Mouse (Mus musculus) cerebellum, adult 11 months (tissue): ENCODE measurements around the gene Fubp1.
"Not testable (repeated sequence)": the region's sequence is repeated elsewhere in the genome, so short reads cannot be mapped to it uniquely, and the experiment has no call there.

Source experiments
- DNase-seq: peaks from one replicate; pipeline ENCODE4 v3.0.0; 2022

Gene Fubp1

GRCm38 (mm10) chr3:152193635-152194097 is 16.6 kb upstream of the Fubp1 start:
- DNase-seq, result peak; percentile 72

GRCm38 (mm10) chr3:152197246-152197645 is 13.0 kb upstream of the Fubp1 start:
- not testable (repeated sequence) for DNase-seq

DNA sequence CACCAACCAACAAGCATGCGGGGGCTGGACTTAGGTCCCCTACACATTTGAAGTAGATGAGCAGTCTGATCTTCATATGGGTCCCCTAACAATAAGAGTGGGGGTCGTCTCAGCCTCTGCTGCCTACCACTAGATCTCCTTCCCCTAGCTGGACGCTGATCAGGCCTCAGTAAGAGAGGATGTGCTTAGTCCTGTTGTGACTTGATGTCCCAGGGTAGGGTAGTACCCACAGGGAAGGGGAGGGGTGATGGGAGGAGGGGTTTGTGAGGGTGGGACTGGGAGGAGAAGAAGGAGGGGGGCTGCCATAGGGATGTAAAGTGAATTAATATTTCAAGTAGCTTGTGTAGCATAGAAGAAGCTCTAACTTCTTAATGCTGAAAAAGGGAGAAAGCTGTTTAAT is 11.1 kb upstream of the Fubp1 start:
- DNase-seq, result no peak

DNA sequence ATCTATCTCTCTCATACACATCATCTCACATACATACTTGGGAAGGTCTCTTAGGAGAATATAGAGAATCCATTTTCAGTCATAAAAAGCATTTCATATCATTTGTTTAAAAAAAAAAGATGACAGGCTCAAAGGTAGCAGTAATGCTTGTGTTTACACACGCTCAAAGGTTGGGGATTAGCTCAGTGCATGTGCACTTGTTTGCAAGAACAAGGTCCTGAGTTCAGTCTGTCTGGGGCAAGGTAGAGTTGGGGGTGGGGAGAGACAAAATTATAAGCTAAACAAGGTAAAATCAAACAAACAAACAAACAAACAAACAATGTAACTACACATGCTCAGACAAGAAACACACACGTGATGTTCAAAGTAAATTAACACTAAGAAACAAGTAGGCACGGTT is 9.0 kb upstream of the Fubp1 start:
- DNase-seq, result no peak

- DNase-seq, result no peak
These were observed 8.6 kb upstream of the Fubp1 start for GRCm38 (mm10) chr3:152201651-152202050.

GRCm38 (mm10) chr3:152202942-152203341 is 7.3 kb upstream of the Fubp1 start:
- DNase-seq, result no peak

- no peak for DNase-seq
These were observed 6.8 kb upstream of the Fubp1 start for GRCm38 (mm10) chr3:152203411-152203810.

DNA sequence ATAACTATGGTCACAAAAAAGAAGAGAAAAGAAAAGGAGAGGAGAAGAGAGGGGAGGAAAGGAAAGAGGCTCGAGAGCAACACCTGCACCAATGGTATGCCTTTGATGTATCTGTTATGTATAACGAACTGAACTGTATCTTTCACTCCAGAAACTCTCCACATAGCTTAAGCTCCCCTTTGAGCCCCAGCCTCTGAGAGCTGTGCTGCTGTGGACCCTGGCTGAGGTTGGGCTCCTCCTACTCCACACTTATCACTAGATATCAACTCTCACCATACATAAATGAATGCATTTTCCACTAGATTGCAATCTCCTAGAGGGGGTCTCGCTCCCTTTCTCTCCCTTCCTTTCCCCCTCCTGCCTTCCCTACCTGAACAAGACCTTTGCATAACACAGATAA is 6.2 kb upstream of the Fubp1 start:
- no peak for DNase-seq

GRCm38 (mm10) chr3:152204577-152204976 is 5.6 kb upstream of the Fubp1 start:
- DNase-seq, result no peak

GRCm38 (mm10) chr3:152207156-152207555 is 3.1 kb upstream of the Fubp1 start:
- no peak for DNase-seq

DNA sequence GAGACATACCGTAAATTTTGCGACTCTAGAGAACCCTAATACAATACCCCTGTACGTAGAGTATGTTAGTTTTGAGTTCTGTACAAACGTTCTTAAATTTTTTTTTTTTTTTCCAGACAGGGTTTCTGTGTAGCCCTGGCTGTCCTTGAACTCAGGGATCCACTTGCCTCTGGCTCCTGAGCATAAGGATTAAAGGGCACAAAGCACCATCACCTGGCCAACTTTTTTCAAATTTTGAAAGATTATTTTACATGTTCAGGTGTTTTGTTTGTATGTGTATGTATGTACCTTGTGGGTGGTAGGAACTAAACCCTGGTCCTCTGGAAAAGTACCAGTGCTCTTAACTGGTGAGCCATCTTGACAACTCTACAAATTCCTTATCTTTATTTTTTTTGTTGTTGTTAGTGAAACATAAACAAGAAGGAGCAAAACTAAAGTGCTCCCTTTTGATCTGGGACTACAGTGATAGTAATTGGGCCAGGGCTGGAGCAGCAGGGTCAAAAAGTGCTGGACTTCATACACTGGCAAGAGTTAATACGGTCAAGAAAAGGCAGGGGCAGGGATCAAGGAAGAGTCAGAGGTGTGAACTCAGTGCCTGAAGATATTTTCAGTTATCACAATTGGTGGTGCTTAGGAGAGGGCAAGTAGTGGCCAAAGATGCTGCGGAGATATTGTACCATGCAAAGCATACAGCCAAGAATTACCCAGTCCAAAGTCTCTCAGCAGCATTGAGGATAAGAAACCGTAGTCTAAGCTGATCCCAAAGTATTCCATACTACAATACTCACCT is 1.9 kb upstream of the Fubp1 start:
- DNase-seq, result no peak

DNA sequence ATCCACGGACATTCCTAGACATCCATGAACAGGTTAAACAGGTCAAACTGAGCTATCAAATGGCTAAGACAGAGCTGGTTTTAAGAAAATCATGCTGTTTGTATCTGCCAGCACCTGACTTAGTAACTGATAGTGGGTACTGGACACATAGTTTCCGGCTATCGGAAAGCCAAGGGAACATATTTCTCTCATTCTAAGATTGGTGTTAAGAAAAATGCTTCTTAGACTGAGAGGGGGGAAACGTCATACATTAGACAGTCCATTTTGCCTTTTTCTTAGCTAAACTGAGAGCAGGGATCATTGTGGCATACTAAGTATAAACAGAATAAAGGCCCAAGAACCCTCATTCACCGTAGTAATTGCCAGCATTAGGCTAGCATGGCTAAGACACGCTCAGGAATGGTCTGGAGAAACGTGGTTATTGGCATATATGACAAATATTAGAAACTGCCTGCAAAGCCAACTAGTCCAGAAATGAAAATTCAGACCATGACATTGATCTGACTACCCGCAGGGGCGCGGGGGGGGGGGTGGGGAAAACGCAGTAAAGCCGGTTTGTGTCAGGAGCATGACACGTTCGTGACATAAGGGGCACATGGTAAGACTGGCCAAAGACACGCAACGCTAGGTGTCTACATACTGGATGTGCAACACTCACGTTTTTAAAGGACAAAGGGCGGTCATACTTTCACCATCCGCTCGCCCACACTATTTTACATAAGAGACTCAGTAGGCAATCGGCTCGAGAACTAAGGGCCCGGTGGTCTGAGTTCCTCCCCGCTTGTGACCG is 850 bp upstream of the Fubp1 start:
- DNase-seq, result no peak

DNA sequence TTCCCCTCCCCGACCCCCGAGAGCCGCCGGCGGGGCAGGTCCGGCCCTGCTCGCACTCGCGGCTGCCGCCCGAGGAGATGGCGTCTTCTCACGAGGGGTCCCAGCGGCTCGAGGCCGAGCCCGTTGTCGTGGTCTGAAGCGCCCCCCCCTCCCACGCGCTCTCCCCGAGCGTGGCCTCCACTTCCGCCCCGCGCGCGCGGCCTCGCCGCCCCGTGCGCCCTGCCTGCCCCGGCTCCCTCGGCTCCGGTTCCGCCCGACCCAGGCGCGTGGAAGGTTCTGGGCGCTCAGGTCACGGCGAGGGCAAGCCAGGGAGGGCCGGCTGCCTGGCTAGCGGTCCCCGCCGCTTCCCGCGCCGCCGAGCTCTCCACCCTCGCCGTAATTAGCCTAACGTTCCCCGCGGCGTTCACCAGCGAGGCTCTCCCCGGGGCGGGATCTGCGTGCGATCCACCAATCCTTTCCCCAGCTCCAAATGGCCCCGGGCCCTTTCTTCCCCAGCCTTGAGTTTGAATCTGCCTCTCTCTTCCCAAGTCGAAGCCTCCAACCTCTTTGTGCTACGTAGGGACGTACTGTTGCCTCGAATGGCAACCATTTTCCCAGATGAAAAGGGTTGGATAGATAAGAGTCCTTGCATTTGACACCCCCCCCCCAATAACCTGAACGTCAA is 638 bp downstream of the Fubp1 start:
- DNase-seq, result peak; percentile 67

- no peak for DNase-seq
These were observed 1.6 kb downstream of the Fubp1 start for GRCm38 (mm10) chr3:152211731-152212279.

DNA sequence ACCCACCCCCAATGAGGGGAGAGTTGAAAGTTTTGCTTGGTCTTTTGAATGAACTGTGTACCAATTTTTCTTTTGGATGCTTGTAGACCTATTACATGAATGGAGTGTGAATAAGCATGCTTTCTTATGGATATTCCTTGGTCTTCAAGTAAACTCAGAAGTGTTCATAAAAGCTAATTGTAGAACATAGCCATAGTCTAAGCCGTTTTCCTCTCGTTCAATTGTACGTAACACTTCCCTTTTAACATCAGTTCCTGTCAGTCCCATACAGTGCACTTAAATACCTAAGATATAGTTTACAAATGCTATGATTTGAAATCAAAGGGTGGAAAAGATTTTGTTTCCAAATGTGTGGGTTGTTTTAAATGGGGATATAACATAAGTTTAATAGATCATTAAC is 3.2 kb downstream of the Fubp1 start:
- DNase-seq, result no peak

- no peak for DNase-seq
These were observed 14.7 kb downstream of the Fubp1 start for GRCm38 (mm10) chr3:152224918-152225317.

- no peak for DNase-seq
These were observed 15.7 kb downstream of the Fubp1 start for GRCm38 (mm10) chr3:152225906-152226305.

DNA sequence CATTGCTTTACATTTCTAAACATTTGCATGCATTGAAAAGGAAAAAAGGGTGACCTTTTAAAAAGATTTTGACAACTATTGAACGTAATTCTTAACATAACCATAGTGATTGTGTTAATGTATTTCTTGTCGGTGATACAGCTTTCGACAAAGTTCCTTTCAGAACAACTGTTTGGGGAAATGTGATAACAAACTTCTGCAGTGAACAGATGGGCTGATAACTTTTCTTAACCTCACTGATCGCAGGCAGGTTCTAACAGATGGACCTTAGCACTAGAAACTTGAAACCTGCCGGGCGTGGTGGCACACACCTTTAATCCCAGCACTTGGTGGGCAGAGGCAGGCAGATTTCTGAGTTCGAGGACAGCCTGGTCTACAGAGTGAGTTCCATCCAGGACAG is 18.6 kb downstream of the Fubp1 start:
- no peak for DNase-seq

DNA sequence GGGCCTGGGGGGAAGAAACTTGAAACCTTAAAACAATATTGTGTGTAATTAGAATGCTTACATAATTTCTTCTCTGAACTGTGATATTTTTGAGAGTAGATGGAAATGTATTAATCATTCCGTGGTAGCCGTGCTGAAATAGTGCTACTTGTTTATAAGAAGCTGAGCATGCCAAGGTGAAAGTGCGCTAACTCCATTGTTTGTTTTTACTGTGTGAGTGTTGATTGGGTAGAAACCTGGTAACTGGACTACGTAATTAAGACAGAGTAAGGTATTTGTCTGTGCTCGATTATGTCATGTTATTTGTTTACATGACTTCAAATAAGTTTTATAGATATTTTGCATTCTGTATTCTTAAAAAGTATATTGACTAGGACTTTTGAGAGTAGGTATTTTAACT is 19.0 kb downstream of the Fubp1 start:
- DNase-seq, result no peak

DNA sequence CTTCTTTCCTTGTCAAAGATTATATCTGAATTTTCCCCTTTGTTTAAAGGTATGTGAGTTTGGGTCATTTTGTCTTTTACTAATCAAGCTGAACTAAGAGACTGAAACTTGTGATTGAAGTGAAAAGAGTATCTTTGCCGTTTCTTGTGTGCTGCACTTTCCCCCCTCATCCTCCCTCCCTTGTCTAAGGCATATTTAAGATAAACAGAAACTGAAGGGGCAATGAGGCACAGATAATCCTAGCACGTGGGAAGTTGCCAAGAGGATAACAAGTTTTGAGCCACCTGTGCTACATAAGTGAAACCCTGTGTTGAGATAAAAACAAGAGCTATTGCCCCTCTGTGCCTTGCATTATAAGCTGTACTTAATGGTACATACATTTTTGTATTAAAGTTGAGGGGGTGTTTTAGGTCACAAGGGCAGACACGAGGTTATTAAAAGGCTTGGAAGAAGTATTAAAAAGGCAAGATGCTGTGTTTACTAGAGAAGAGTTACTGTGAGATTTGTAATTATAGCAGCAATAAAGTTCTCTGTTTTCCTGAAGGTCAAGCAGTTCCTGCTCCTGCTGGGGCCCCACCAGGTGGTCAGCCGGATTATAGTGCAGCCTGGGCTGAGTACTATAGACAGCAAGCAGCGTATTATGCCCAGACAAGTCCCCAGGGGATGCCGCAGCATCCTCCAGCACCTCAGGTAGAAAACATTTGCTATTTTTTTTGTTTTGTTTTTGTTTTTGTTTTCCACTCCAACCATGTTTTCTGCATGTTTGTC is 21.3 kb downstream of the Fubp1 start:
- no peak for DNase-seq

DNA sequence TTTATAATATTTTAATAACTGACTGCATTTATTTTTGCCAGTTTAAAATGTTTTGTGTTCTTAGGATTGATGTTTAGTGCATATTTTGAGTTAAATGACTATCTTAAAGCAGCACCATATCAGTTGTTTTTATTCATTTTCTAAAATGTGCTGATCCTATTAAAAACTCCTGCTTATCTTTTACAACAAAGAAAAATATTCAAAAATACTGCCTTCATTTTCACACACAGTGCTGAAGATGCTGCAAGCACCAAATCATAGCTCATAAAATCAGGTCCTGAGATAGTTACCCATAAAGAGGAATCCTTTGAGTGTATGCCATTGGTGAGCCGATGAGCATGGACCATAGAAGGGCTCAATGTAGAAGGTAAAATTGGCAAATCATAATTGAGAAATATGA is 25.0 kb downstream of the Fubp1 start:
- no peak for DNase-seq

GRCm38 (mm10) chr3:152235805-152236204 is 25.6 kb downstream of the Fubp1 start:
- DNase-seq, result no peak

GRCm38 (mm10) chr3:152238836-152239235 is 28.6 kb downstream of the Fubp1 start:
- DNase-seq, result no peak
